Mouse (Mus musculus): ENCODE measurements around the gene Pparg.

Pparg gene

DNA sequence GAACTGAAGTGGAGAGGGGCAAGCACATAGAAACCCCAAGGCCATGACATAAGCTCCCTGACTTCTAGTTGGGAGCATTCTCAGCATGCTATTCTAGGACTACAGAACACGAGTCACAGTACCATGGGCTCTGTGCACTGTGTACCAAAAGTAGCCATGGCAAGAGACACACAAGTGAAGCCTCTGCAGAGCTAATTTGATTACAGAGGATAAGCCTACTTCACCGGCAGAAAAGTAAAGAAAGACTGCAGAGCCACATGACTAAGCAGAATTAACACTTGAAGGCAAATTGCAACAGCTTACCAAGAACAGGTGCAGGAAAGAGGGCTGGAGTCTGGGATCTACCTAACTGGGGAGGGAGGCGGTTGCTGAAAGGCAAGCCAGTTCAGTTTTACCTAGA, 103.9 kb downstream of the Pparg start:
- no peak for DNase-seq

DNA sequence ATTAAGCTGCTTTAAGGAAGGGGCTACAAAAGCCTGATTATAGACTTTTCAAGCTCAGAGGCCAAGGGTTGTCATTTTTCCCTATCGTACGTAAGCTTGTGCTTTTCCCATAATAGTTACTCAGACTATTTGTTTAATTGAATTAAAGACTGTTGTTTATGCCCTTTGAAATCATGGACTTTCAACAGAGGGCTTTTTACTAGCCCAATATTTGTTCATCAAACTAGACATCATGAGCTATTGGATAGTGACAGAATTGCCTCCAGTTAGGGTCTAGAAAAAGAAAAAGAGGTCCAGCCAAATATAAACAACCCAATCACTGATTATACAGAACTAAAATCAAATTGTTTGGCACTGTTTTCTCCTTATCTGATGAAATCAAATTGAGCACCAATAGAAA, 104.7 kb downstream of the Pparg start:
- DNase-seq, result no peak

DNA sequence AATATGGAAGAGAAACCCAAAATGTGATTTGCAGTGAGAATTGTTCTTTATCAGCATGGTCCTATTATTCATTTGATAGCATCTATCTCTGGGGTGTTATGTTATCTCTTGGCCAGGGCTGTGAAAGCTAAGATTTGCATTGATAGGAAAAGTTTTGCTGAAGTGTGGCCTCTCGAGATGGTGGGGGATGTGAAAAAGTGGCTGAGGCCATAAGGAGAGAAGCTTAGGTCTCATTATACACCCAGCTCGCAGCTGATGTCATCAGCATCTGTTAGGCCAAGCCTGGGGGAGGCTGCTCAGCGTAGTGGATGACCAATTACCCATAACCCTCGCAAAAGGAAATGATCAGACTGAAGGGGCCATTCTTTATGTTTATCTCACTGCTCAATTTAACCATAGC, 105.1 kb downstream of the Pparg start:
- no peak for DNase-seq

DNA sequence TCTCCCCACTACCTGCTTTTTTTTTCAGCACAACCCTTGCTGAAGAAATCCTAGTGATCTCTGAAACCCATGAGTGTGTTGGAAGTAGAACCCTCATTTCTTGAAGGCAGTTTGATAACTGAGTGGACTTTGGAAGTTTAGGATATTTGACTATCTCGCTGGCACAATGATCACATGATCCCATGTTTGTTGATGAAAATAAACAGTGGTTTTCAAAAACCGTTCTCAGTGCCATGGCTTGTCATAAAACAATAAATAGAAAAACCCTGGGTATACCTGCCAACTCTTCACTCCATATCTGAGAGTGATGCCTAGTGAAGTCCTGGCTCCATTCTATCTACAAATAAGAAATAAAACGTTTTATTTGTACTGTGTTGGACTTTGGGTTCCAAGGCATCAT, 105.8 kb downstream of the Pparg start:
- DNase-seq, result no peak

DNA sequence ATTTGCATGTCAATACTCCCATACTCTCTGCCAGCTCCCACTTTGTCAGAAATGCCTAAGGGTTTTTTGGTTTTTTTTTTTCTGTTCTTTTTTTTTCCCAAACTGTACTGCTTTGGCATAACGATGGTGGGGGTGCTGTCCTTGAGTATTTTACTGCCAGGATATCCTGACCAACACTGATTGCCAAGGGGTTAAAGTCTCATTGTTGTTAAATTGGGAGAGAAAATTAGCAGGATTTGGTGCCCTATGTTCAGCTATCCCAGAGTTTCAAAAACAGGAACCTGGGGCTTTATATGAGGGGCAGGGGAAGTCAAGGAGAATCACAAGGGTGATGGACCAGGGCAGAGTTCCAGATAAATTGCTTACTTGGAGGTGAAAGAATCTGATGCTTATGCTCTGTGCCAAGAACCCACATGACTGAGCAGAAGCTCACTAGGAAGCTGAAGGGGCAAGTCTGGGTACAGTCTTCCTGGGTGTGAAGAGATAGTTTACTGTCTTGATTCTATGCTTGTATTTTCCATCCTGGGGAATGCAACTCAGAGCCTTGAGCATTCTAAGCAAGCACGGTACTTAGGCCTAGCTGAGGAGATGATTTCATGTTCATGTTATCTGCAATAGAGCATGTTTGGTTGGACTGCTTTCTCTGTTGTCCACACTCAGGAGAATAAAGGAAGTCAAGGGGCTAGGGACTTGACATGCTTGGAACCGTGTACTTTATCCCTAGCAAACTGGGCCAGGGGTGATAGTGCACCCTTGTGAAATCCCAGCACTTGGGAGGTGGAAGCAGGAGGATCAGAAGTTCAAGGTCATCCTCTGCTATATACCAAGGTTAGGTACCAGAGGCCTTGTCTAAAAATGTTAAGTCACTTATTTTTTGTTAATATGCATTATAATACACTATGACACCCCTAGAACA, 109.2 kb downstream of the Pparg start:
- peak; percentile 69 for DNase-seq

DNA sequence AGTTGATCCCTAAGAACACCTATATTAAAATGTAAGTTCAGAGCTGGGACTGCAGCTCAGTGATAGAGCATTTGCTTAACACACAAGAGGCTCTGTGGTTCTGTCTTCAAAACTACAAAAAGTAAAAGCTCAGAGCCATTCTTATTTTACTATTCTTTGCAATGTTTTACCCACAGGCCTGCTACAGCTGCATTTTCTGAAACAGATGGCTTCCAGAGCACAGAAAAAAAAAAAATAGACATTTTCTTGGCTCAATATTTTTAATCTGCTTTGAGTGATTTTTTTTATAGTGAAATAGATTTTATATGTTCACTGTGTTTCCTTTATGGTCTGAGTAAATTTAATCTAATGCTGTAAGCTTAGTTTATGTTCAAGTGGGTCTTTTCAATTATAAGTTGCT, 111.2 kb downstream of the Pparg start:
- DNase-seq, result no peak

GRCm38 (mm10) chr6:115477081-115477695, 116.4 kb downstream of the Pparg start:
- peak; percentile 21 for DNase-seq

DNA sequence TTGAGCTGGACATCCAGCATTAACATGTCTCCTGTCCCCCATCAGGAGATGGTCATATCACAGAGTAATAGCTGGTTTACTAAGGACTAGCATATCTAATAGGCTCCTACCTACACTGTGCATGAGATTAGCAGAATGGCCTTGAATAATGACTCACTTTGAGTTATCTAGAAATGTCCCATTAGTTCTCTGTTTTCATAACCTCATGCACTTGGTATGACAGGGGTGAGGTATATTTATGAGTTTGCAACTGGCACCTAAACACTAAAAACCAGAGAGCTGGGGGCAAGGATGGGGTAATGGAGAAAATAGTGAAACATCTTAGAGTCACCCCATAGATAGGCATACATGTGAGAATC, 119.2 kb downstream of the Pparg start:
- no peak for DNase-seq

DNA sequence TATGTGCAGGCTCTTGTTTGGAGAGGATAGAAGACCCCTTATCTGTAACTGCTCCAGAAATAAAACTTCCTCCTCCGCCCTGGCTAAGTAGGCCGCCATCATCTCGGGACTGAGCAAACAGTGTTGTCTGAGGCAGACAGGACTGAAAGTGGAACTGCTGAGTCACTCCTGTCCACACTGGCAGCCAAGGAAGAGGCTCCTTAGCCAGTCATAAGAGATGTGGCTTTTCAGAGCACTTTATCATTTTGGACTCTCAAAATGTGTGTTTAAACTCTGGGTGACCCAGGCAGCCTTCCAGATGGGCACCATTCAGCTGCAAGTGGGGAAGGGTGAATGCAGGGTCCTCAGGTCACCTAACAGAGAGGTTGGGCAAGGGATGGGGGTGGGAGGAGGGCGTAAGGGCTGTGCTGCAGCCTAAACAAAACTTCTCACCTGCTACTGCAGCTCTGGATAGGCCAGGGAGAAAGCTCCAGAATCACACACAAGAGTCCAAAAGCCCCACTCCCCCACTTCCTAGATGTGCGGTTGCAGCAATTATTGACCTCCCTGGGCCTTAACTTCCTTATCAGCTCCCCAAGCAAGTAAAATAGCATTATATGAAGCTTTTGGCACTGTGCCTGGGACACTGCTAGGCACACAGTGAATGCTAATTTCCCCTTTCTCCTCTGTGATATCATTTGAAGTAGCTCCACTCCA, 119.7 kb downstream of the Pparg start:
- DNase-seq, result peak; percentile 55

DNA sequence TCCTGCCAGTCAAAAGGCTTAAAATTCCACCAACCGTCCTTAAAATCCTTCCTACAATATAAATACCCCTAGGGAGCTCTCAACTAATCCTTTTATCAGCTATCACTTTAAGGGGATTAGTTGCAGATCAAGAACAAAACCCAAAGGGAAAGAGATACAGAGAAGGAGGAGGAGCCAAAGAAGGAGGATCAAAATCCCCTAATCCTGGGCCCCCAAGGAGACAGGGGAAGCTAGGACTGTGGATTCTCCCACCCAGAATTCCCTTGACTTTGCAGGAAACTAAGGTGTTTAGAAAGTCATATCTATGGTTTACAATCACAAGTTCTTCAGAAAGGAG, 120.2 kb downstream of the Pparg start:
- no peak for DNase-seq

DNA sequence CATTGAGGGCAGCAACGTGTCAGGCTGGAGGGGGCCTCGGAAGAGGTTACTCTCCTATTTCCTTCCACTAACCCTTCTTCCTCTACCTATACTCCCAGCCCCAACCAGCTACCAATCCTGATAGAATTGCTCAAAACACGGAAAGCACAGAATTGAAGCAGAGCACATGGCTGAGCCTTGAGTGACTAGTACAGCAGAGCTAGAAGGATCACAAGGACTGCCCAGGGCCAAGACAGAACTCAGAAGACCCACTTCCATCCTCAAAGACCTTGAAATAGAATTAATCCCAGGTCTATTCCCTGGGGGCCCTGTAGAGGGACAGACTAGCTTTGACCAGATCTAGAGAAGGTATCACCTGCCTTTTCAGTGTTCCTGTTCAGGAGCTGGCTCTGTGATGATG, 120.9 kb downstream of the Pparg start:
- no peak for DNase-seq

- DNase-seq, result peak; percentile 21
These were observed 124.9 kb downstream of the Pparg start for GRCm38 (mm10) chr6:115485635-115486034.

- no peak for DNase-seq
These were observed 129.1 kb downstream of the Pparg start for GRCm38 (mm10) chr6:115489831-115490230.

- DNase-seq, result no peak
These were observed 132.3 kb downstream of the Pparg start for GRCm38 (mm10) chr6:115492952-115493613.

DNA sequence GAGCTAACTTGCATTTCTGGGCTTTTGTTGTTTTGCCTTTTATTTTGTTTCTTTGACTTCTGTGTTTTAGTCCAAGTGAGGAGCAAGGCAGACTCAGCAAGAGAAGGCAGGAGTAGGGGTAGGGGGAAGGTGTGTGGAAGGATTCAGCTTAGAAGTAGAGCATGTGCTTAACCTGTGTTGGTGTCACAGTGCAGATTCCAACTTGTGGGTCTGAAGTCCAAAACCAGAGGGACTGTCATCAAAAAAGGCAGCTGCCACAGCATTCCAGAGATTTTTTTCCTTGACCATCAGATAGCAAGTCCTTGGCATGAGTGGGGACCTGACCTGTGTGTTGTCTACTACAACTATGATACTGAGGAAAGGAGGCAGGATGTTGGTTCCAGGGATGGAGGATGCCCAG, 133.1 kb downstream of the Pparg start:
- DNase-seq, result no peak

DNA sequence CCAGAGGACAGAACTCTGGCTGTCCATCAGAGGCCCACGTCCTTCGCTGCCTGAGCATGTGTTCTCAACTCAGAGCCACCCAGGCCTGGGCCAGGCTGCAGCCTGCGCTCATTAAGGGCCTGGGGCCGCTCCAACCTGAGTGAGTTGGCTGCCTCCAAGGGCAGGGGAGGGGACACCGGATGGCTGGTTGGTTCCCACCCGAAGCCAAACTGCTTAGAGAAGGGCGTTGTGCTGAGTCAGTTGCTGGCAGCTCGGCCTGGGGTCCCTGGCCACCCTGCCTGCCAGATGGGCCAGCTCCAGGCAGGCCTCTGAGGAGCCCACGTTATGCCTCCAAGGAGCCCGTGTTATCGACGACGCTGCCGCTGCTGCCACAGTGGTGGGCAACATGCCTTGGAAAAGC, 138.8 kb downstream of the Pparg start:
- no peak for DNase-seq

- DNase-seq, result no peak
These were observed 139.5 kb downstream of the Pparg start for GRCm38 (mm10) chr6:115500234-115500633.

- DNase-seq, result no peak
These were observed 140.4 kb downstream of the Pparg start for GRCm38 (mm10) chr6:115501131-115501530.

GRCm38 (mm10) chr6:115503038-115503437, 142.3 kb downstream of the Pparg start:
- DNase-seq, result no peak

DNA sequence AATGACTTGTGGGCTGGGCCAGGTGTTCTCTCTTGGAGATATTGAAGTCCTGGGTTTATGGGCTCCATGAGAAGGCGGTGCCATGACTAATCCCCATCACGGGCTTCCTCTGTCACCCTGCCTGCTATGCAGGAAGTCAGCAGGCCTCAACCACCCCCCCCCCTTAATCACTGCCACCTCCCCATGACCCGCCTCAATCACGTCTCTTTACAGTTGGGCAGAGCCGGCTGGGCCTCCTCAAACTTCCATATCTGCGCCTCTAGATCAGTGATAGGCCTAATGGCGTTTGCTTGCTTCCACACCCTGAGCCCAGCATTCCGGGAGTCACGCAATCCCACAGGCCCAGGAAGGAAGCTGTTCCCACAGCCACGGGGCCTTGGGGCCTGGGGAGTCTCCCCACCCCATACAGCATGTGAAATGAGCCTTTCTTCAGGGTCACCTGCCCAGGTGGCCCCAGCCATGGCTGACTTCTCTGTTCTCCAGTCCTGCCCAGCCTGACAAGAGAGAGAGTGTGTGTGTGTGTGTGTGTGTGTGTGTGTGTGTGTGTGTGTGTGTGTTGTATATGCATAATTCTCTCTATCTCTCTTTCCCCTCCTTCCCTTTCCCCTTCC, 142.9 kb downstream of the Pparg start:
- no peak for DNase-seq

DNA sequence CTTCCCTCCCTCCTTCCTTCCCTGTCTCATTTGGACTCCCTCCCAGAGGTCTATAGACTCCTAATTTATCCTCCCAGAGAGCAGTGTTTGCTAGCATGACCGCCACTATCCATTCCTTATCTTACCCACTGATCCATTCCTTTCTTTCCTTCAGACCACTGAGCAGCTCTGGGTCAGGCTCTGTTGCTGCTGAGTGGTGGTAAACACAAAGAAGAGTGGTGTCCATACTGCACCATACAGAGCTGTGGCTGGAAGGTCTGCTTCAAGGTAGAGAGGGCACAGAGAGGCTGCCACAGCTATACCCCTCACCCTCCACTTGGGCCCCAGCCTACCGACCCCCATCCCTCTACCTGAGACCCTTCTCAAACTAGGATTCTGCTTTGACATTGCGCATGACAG, 143.4 kb downstream of the Pparg start:
- DNase-seq, result no peak

GRCm38 (mm10) chr6:115504915-115505314, 144.2 kb downstream of the Pparg start:
- DNase-seq, result no peak

GRCm38 (mm10) chr6:115506425-115506824, 145.7 kb downstream of the Pparg start:
- no peak for DNase-seq
